Mouse (Mus musculus) lung, postnatal 0 days (tissue): ENCODE results near the gene Arhgap19.

Experiments used
- CTCF ChIP-seq: IDR thresholded peaks from 2 replicates; pipeline ENCODE4 v1.5.1; 2016; ENCODE audit warnings: antibody characterized with exemption, mild to moderate bottlenecking
- EP300 ChIP-seq: IDR thresholded peaks from 2 replicates; pipeline ENCODE4 v1.6.1; 2016; ENCODE audit warnings: antibody characterized with exemption, mild to moderate bottlenecking, control low read depth

GRCm38 (mm10) chr19:41813374-41813773, 11.5 kb upstream of the Arhgap19 start:
- TF ChIP-seq CTCF = no peak
- no peak for TF ChIP-seq EP300
